Mouse (Mus musculus) adrenal gland, adult 8-10 months (tissue): Measurements from ENCODE around the gene Rnf212b. TPM values are rescaled to one million over a fixed set of nuclear protein-coding genes. Genes with fewer than 3 reads are reported as not detected.
A peak's percentile ranks its signal among the peaks of the same experiment; 100 is the strongest.
"Not testable (repeated sequence)": the region's sequence is repeated elsewhere in the genome, so short reads cannot be mapped to it uniquely, and the experiment has no call there.

ENCODE experiments used
- DNase-seq: peaks from one replicate; pipeline ENCODE4 v3.0.0; 2022
- total RNA-seq, 4 experiments: library from RNA; stranded (reverse); gene quantifications; 2 replicates each; pipeline ENCODE4 v1.2.4; 2022

Rnf212b gene
- 1 to 10 TPM in 2 of 4 experiments, under 1 TPM in 2; 0.77 to 1.7 (median 1.2) TPM for total RNA-seq

GRCm38 (mm10) chr14:54813991-54814390, at the start of gene Rnf212b:
Rnf212b (plus strand) TSS chr14:54814141.
- DNase-seq: no peak

- DNase-seq: not testable (repeated sequence)
Observed at GRCm38 (mm10) chr14:54766937-54767336, 47.0 kb upstream of the Rnf212b start.

DNA sequence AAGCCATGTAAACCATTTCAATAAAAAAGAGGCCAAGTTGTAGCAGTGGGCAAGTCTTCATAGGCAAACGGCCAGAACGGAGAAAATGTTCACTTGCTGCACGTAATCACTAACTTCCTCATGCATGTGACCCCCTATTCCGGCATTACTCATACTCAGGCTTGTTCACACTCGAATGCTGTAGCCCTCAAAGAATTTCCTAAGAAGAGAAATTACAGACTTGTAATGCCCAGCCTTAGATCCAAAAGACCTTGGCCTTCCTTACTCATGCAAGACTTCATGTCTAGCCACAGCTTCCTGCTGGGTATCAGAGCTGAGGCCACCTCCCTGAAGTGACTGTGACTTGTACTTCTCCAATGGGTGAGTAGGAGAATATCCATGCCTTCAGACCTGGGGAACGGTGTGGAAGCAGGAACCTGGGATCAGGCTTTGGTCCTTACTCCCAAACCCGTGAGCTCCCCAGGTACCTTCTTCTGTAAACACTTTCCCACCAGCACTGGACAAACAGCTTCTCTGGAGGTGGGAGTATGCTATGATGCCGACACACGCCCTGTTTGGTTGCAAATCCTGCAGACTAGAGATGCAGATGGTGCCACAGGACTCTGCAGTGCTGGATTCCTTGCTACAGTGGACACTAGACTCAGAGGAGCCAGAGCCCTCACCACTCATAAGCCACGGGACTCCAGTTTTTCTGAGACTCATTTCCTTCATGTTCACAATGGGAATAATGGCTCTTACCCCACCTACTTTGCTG, 45.5 kb upstream of the Rnf212b start:
- DNase-seq: no peak

- no peak for DNase-seq
Observed at GRCm38 (mm10) chr14:54769068-54769425, 44.9 kb upstream of the Rnf212b start.

DNA sequence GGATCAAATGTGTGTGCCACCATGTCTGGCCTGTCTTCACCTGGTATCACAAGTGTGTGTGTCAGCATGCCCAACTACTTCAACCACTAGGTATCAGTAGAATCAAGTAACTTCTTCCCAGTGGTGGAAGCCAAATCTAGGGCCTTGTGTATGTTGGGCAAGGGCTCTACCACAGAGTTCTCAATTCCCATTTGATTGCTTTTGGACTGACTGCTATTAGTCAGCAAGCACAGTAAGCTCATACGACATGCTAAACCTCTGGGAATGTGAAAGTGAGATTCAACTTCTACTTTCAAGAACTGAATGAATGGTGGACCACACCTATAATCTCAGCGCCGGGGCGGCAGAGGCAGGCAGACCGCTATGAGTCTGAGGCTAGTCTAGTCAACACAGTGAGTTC, 43.6 kb upstream of the Rnf212b start:
- DNase-seq: no peak

- no peak for DNase-seq
Observed at GRCm38 (mm10) chr14:54772333-54772856, 41.5 kb upstream of the Rnf212b start.

GRCm38 (mm10) chr14:54775534-54776041, 38.4 kb upstream of the Rnf212b start:
- DNase-seq: no peak

GRCm38 (mm10) chr14:54776768-54777167, 37.2 kb upstream of the Rnf212b start:
- DNase-seq: no peak

GRCm38 (mm10) chr14:54777893-54778292, 36.0 kb upstream of the Rnf212b start:
- no peak for DNase-seq

GRCm38 (mm10) chr14:54780084-54780483, 33.9 kb upstream of the Rnf212b start:
- no peak for DNase-seq

GRCm38 (mm10) chr14:54780836-54781609, 32.9 kb upstream of the Rnf212b start:
- peak; percentile 50 for DNase-seq

- peak; percentile 52 for DNase-seq
Observed at GRCm38 (mm10) chr14:54781610-54782365, 32.2 kb upstream of the Rnf212b start, which contains the start of gene Slc7a8. Slc7a8 (minus strand) TSS chr14:54781946.

GRCm38 (mm10) chr14:54782971-54783370, 31.0 kb upstream of the Rnf212b start:
- DNase-seq: no peak

DNA sequence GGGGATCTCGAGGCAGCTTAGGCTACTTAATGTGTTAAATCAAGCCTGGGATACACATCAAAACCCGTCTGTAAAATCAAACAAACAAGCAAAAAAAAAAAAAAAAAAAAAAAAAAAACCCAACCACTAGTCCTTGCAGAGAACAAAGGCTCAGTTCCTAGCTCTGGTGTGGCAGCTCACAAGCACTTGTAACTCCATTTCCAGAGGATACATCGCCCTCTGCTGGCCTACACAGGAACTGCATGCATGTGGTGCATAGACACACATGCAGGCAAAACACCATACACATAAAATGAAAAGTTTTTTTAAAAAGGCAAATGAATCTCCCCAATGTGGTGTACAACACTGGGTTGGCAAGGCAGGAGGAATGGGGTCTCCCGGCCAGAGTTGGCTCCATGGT, 28.0 kb upstream of the Rnf212b start:
- peak; percentile 56 for DNase-seq

DNA sequence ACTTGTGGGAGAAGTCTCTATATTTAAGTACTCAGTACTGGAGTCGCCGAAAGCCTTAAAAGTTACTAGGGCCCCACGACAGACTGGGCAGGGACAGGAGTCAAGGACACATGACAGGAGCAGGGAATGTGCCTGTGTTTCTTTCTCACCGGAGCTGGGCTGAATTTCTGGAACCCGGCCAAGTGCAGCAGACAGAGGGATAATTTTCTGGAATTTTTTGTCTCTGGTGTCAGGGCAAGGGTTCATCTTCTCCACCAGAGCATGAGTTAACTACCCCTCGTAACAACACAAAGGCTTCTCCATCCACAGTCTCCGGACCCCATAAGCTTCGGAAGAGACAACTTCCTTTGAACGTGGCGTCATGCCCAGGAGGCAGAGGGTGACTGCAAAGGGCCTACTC, 27.5 kb upstream of the Rnf212b start:
- DNase-seq: peak; percentile 31

GRCm38 (mm10) chr14:54787226-54787625, 26.7 kb upstream of the Rnf212b start:
- no peak for DNase-seq

GRCm38 (mm10) chr14:54788231-54788630, 25.7 kb upstream of the Rnf212b start:
- no peak for DNase-seq

DNA sequence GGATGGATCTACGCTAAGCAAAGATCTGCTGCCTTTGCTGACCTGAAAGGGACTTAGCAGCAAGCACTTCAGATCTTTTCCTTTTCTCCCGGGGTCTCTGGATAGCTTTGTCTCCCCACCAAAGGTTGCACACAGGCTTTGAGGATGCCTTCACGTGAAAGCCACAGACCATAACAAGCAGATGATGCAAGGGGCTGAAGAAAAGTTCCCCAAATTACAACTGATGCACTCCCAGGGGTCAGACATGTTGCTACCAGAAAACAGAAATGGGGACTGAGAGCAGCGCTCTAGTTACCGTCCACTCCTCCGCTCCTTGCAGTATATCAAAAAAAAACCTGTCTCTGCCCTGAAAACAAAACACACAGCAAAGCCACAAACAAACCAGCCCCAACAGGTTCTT, 21.8 kb upstream of the Rnf212b start:
- no peak for DNase-seq

DNA sequence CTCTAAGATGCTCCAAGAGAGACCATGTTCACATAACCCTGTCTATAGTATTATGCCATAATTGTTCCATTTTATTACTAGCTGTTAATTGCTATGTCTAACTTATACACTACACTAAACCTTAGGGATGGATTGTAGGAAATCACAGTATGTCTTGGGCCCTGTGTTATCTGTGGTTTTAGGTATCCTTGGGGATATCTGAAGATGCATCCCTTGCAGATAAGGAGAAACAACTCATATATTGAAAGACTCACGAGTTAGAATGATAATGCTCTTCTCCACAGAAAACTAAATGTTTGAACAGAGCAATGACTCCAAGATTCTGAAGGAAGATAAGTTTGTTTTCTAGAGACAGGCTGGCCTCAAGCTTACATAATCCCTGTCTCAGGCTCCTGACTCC, 20.6 kb upstream of the Rnf212b start:
- DNase-seq: no peak

GRCm38 (mm10) chr14:54793894-54794830, 19.8 kb upstream of the Rnf212b start:
- no peak for DNase-seq

- DNase-seq: no peak
Observed at GRCm38 (mm10) chr14:54795901-54796300, 18.0 kb upstream of the Rnf212b start.
